Mouse (Mus musculus) thymus, adult 18-20 months (tissue): ENCODE results near the gene Actr5.
A peak's percentile ranks its signal among the peaks of the same experiment; 100 is the strongest.

Source experiments
- DNase-seq, 2 experiments: peaks; one replicate each; pipeline ENCODE4 v3.0.0; 2022; ENCODE audit warnings: mixed read lengths in 2 of 2

Gene Actr5

GRCm38 (mm10) chr2:158614418-158614955 is 10.2 kb upstream of the Actr5 start:
- no peak for DNase-seq

GRCm38 (mm10) chr2:158615161-158615680 is 9.5 kb upstream of the Actr5 start:
- DNase-seq, result no peak

DNA sequence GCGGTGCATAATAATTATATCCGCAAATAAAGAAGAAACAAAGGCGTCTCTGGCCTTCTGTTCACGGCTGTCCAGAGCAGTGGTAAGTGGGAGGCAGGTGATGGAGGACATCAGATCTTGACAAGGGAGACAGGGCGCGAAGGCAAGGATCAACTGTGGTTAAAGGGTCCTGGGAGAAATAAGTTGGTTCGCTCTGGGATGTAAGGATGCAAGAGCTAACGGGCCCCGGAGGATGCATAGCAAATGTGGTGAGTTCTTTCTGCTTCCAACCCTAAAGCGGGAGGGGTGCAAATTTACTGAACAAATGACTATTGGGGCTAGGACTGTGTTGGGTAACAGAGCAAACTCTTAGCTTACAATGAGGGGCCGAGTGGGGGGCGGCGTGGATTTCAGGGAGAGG is 9.0 kb upstream of the Actr5 start:
- no peak for DNase-seq

- no peak for DNase-seq
Measured at GRCm38 (mm10) chr2:158616296-158616695, 8.4 kb upstream of the Actr5 start.

DNA sequence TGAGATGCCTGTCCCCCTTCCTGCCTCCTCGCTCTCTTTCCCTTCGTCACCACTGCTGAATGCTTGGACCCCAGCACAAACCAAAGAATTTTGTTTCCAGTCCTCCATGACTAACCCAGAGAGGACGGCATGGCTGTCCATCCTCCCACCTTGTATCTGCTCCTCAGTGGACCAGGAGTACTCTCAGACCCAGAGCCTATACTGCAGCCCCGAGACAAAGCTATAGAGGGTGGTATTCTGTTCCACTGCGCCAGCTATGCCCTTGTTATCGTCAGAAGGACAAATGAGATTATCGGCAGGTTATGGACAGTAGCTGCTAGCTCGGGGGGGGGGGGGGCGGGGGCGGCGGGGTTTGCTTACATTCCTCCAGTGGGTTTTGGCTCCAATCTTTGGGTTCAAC is 7.9 kb upstream of the Actr5 start:
- no peak for DNase-seq

DNA sequence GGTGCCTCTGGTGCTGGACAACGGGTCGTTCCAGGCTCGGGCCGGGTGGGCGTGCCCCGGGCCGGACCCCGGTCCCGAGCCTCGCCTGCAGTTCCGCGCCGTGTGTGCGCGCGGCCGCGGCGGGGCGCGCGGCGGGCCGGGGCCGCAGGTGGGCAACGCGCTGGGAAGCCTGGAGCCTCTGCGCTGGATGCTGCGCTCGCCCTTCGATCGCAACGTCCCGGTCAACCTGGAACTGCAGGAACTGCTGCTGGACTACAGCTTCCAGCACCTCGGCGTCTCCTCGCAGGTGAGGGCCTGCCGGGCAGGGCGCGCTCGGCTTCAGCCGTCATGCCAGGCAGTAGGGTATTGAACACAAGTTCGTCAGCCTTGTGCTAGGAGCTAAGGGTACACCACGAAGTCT is 543 bp downstream of the Actr5 start:
- DNase-seq, result no peak

DNA sequence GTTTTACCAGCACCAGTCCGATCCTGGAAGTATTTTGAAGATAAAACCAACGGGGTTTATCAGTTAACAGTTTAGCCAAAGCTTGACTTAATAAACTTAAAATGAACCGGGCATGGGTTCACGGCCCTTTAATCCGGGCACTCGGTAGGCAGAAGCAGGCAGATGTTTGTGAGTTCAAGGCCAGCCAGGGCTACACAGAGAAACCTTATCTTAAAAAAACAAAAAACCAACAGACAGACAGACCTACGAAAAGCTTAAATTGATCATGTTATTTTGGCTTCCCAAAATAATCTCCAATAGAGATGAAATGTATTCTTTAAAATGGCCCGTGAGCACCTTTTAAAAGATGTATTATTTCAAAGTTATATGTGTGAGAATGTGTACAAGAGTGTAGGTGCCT is 1.0 kb downstream of the Actr5 start:
- no peak for DNase-seq

DNA sequence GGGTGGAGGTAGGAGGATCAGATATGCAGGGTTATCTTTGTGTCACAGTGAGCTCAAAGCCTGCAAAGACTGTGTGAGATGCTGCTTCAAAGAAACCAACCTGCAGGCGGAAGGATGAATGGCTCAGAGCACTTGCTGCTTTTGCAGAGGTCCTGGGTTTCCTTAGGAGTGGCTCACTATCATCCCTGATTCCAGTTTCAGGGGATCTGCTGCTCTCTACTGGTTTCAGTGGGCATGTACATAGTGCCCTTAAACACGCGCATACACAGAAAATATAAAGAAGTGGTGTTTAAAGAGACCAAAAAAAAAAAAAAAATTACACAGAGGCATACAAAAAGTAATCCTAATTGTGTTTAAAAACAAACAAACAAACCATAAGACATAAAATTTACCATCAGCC is 4.2 kb downstream of the Actr5 start:
- DNase-seq, result no peak

GRCm38 (mm10) chr2:158629414-158629813 is 4.7 kb downstream of the Actr5 start:
- DNase-seq, result no peak

- DNase-seq, result no peak
Measured at GRCm38 (mm10) chr2:158631873-158632272, 7.2 kb downstream of the Actr5 start.

DNA sequence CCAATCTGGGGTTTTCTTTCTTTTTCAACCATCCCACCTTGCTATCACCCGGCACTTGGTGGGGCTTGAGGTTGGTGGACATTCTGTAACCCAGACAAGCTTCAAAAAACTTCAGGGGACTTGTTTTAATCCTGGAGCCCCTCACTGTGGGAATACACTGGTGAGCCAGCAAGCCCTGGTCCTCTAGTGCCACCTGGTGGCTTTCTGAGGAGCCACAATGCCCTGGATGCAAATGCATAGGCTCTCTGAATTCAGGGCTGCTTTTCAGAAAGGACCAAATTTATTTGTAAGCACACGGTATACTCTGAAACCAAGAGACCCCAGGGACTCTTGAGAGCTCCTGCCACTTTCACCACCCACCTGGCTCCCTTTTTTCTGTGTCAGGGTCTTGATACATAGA is 17.2 kb downstream of the Actr5 start:
- DNase-seq, result peak in 1 of 2 experiments; percentile 45

DNA sequence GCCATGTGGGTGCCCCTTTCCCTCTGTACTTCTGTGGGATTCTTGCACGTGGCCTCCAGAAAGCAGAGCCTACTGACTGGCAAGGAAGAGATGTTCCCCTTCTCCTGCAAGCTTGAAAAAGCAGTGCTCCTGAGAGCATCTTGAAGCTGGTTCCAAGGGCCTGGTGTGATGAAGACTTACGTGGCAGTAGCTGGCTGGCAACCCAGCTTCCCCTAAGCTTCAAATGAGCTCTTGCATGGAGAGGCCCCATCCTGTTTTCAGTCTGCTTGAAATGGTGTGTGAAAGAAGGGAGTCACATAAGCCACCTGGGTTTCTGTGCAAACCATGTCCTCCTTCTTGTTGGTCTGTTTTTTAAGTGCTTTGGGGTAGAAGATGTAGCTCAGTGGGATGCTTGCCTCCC is 17.9 kb downstream of the Actr5 start:
- no peak for DNase-seq

- DNase-seq, result no peak
Measured at GRCm38 (mm10) chr2:158643791-158644190, 19.1 kb downstream of the Actr5 start.

DNA sequence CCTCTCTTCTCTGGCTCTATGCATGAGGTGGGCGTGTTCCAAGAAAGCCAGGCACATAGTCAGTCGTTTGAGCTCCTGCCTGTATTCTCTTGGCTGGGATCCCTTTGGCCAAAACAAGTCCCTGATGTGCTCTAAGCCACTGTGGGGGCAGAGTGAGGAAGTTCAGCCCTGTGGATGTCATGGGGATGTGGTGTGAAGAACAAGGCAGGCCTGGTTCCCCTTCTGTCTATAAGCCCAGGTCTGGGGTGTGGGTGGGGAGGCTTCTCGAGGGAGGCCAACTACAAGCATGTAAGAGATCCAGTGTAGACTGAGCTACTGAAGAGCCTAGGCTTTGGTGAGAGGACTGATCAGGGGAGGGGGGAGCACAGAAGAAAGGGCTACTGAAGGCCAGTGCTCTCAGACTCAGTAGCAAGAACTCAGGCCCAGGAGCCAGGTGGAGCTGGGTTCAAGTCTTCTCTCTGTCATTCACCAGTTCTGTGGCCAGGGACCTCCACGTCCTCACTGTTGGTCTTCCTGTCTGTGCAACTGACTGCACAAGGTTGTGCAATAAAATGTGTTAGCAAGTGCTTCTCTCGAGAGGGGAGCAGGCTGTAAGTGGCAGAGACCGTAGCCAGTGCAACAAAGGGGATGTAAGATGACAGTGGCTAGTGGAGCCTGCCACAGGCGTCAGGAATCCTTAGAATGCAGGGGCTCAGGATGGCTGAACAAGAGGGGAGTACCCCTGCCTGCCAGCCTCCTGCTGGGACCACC is 26.6 kb downstream of the Actr5 start:
- no peak for DNase-seq

- DNase-seq, result peak; percentile 48 to 51
Measured at GRCm38 (mm10) chr2:158652985-158653384, 28.3 kb downstream of the Actr5 start.

- DNase-seq, result no peak
Measured at GRCm38 (mm10) chr2:158654717-158655116, 30.0 kb downstream of the Actr5 start.

DNA sequence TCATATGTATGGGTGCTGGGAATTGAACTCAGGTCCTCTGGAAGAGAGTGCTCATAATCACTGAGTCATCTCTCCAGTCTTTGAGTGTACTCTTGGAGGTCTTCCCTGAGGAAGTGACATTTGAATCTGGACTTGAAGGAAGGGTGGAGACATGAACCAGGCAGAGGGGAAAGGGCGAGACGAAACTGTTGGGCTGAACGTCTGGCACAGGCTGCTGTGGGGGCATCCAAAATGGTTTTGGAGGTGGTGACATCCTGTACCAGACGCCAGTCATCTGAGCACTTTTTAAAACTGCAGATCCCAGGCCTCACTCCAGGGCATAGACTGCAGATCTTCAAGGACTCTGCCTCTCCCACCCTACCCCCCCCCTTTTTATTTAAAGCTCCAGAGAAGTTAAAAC is 31.1 kb downstream of the Actr5 start:
- no peak for DNase-seq

GRCm38 (mm10) chr2:158658822-158659221 is 34.1 kb downstream of the Actr5 start:
- DNase-seq, result no peak

DNA sequence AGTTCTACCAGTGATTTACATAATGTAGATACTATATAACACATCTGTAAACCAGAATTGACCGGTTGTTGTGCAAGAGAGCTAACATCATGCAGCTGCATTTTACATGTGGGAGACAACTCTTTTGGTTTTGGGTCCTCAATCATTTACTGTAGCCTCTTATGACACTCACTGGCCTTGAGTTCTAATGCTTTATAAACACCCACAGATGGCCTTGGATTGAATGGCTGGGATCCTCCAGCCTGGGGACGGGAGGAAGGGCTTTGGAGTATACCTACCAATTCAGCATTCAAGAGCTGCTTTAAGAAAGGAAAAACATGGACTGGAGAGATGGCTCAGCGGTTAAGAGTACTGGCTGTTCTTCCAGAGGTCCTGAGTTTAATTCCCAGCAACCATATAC is 34.7 kb downstream of the Actr5 start:
- no peak for DNase-seq

GRCm38 (mm10) chr2:158665098-158665497 is 40.4 kb downstream of the Actr5 start, which contains the start of gene Ppp1r16b:
Gene Ppp1r16b (plus strand): TSS chr2:158665398.
- DNase-seq, result no peak

DNA sequence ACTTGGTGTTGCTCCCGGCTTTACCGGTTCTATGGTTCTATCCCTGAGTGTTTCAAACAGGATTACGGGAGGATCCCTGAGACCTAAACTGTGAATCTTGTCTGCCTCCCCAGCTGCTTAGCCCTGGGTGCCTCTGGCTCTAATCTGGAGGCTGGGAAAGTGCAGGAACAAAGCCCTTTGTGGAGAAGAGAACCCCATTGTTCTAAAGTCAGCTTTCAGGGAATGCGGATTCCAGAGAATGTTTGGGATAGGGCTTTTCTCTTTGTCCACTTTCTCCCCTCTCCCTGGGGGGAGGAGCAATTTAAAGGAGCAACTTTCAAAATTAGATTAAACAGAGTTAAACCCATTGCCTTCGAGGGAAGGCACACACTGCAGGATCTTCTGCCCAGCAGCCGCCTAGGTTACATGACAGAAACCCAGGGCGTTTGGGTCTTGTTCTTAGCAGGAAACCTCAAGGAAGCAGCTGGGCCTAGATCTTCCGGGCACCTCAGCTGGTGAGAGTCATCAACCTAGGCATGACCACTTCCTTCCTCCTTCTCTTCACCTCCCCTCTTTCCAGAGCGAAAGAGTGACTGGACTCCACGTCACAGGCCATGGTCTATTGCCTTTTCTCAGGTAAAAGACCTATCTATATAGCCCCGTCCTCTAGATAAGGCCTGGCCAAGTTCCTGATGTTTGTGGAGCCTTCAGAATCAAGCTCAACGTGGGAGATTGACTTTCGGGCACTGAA is 41.5 kb downstream of the Actr5 start:
- DNase-seq, result peak; percentile 49 to 79

DNA sequence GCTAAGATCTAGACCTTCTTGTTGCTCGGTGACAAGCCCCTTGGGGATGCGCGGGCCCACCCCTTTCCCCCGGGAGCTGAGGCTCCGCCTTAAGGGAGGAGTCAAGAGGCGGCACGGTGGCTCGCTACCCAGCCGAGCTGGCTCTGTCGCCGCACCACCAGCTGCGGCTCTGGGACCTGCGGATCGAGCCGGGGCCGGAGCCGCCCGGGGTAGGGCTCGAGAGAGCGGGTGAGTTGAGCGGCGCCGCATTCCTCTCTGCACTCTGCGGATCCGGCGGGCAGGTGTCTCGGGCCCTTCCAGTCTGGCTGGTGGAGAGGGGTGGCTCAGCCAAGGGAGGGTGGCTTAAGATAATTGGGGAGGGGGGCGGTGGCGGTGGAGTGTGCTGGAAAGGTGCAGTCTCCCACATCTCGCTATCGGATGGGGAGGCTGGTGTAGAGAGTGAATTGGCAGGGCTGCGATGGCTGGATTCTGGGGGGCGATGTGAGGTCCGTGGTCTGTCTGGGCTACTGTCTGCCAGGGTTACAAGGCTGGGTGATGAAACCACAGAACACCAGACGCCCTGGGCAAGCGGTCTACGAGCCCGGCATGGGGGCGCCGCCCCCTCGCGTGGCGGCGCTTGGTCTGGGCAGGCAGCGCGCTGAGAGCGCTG is 42.5 kb downstream of the Actr5 start:
- DNase-seq, result peak; percentile 78 to 85
